Mouse (Mus musculus): ENCODE measurements around the gene Nrip2. TPM values are rescaled to one million over a fixed set of nuclear protein-coding genes. Genes with fewer than 3 reads are reported as not detected.
A peak's percentile ranks its signal among the peaks of the same experiment; 100 is the strongest.
"Not testable (repeated sequence)": the region's sequence is repeated elsewhere in the genome, so short reads cannot be mapped to it uniquely, and the experiment has no call there.

Nrip2 gene
- polyA plus RNA-seq, 1 experiment = 1.3 TPM

GRCm38 (mm10) chr6:128363007-128363825 is 35.9 kb upstream of the Nrip2 start:
- Histone ChIP-seq H3K4me1 (ENCODE audit: control insufficient read depth, insufficient read depth, low read length) (no peaks in the 10 kb centered on the region; the same call in none of the 2 replicates), H3K27ac (ENCODE audit: control insufficient read depth, insufficient read depth, low read depth, low read length, poor library complexity) (peak overlapping the region; percentile 97), H3K4me3 (replicated peaks; ENCODE audit: control insufficient read depth, low read depth, low read length) (peak overlapping the region; percentile 94)
- WGBS = 2% methylated on average over 46 of the region's 46 CpGs
- no peak for TF ChIP-seq CTCF (IDR thresholded peaks at IDR 0.05; ENCODE audit: control insufficient read depth, insufficient read depth, low read length)

GRCm38 (mm10) chr6:128364721-128365120 is 34.4 kb upstream of the Nrip2 start:
- no peaks in the 10 kb centered on the region; the same call in none of the 2 replicates for H3K4me1 ChIP-seq (ENCODE audit: control insufficient read depth, insufficient read depth, low read length)
- no peak overlapping the region for H3K27ac ChIP-seq (ENCODE audit: control insufficient read depth, insufficient read depth, low read depth, low read length, poor library complexity)
- no peak for TF ChIP-seq POLR2A (IDR thresholded peaks at IDR 0.05; ENCODE audit: borderline replicate concordance, control insufficient read depth, low read depth, low read length)
- no peak for TF ChIP-seq CTCF (IDR thresholded peaks at IDR 0.05; ENCODE audit: control insufficient read depth, insufficient read depth, low read length)
- WGBS = 73% methylated on average over 6 of the region's 6 CpGs
- no peak overlapping the region for H3K4me3 ChIP-seq (replicated peaks; ENCODE audit: control insufficient read depth, low read depth, low read length)

- Histone ChIP-seq H3K4me3 (replicated peaks; ENCODE audit: control insufficient read depth, low read depth, low read length) (no peak overlapping the region), H3K4me1 (ENCODE audit: control insufficient read depth, insufficient read depth, low read length) (no peaks in the 10 kb centered on the region; the same call in none of the 2 replicates), H3K27ac (ENCODE audit: control insufficient read depth, insufficient read depth, low read depth, low read length, poor library complexity) (no peak overlapping the region)
- 87% methylated on average over 5 of the region's 5 CpGs for WGBS
- TF ChIP-seq POLR2A (IDR thresholded peaks at IDR 0.05; ENCODE audit: borderline replicate concordance, control insufficient read depth, low read depth, low read length) (no peak), CTCF (IDR thresholded peaks at IDR 0.05; ENCODE audit: control insufficient read depth, insufficient read depth, low read length) (no peak)
These were observed 32.6 kb upstream of the Nrip2 start for GRCm38 (mm10) chr6:128366466-128366865.

GRCm38 (mm10) chr6:128370040-128370439 is 29.1 kb upstream of the Nrip2 start:
- Histone ChIP-seq H3K4me1 (ENCODE audit: control insufficient read depth, insufficient read depth, low read length) (no peaks in the 10 kb centered on the region; the same call in 1 of the 2 replicates), H3K27ac (ENCODE audit: control insufficient read depth, insufficient read depth, low read depth, low read length, poor library complexity) (no peak overlapping the region), H3K4me3 (replicated peaks; ENCODE audit: control insufficient read depth, low read depth, low read length) (no peak overlapping the region)
- WGBS = 93% methylated on average over 5 of the region's 5 CpGs
- TF ChIP-seq CTCF (IDR thresholded peaks at IDR 0.05; ENCODE audit: control insufficient read depth, insufficient read depth, low read length) (no peak), POLR2A (IDR thresholded peaks at IDR 0.05; ENCODE audit: borderline replicate concordance, control insufficient read depth, low read depth, low read length) (no peak)

GRCm38 (mm10) chr6:128375192-128375591 is 23.9 kb upstream of the Nrip2 start, which contains the start of the genes Tex52 and Gm44596:
TSS of gene Tex52 (plus strand) at chr6:128375456.
TSS of gene Gm44596 (plus strand) at chr6:128375503.
- peaks cover 7% of the 10 kb centered on the region for H3K4me1 ChIP-seq (ENCODE audit: control insufficient read depth, insufficient read depth, low read length)
- TF ChIP-seq POLR2A (IDR thresholded peaks at IDR 0.05; ENCODE audit: borderline replicate concordance, control insufficient read depth, low read depth, low read length) (no peak), CTCF (IDR thresholded peaks at IDR 0.05; ENCODE audit: control insufficient read depth, insufficient read depth, low read length) (no peak)
- WGBS = 82% methylated on average over 6 of the region's 6 CpGs
- no peak within 1 kb of the TSS for H3K27ac ChIP-seq (ENCODE audit: control insufficient read depth, insufficient read depth, low read depth, low read length, poor library complexity)
- H3K4me3 ChIP-seq (replicated peaks; ENCODE audit: control insufficient read depth, low read depth, low read length) = no peak within 1 kb of the TSS

- peaks cover 8% of the 10 kb centered on the region for H3K4me1 ChIP-seq (ENCODE audit: control insufficient read depth, insufficient read depth, low read length)
- no peak overlapping the region for H3K4me3 ChIP-seq (replicated peaks; ENCODE audit: control insufficient read depth, low read depth, low read length)
- 87% methylated on average over 17 of the region's 17 CpGs for WGBS
- H3K27ac ChIP-seq (ENCODE audit: control insufficient read depth, insufficient read depth, low read depth, low read length, poor library complexity) = no peak overlapping the region
- TF ChIP-seq CTCF (IDR thresholded peaks at IDR 0.05; ENCODE audit: control insufficient read depth, insufficient read depth, low read length) = no peak
- no peak for TF ChIP-seq POLR2A (IDR thresholded peaks at IDR 0.05; ENCODE audit: borderline replicate concordance, control insufficient read depth, low read depth, low read length)
These were observed 22.6 kb upstream of the Nrip2 start for GRCm38 (mm10) chr6:128376371-128377085.

- no peak for TF ChIP-seq CTCF (IDR thresholded peaks at IDR 0.05; ENCODE audit: control insufficient read depth, insufficient read depth, low read length)
- TF ChIP-seq POLR2A (IDR thresholded peaks at IDR 0.05; ENCODE audit: borderline replicate concordance, control insufficient read depth, low read depth, low read length) = no peak
- 48% methylated on average over 16 of the region's 16 CpGs for WGBS
- Histone ChIP-seq H3K27ac (ENCODE audit: control insufficient read depth, insufficient read depth, low read depth, low read length, poor library complexity) (no peak overlapping the region), H3K4me3 (replicated peaks; ENCODE audit: control insufficient read depth, low read depth, low read length) (no peak overlapping the region), H3K4me1 (ENCODE audit: control insufficient read depth, insufficient read depth, low read length) (peaks cover 12% of the 10 kb centered on the region)
These were observed 19.5 kb upstream of the Nrip2 start for GRCm38 (mm10) chr6:128379636-128380035.

- 17% methylated on average over 1 of the region's 1 CpGs for WGBS
- H3K27ac ChIP-seq (ENCODE audit: control insufficient read depth, insufficient read depth, low read depth, low read length, poor library complexity); H3K4me3 ChIP-seq (replicated peaks; ENCODE audit: control insufficient read depth, low read depth, low read length): not testable (repeated sequence)
- peaks cover 12% of the 10 kb centered on the region for H3K4me1 ChIP-seq (ENCODE audit: control insufficient read depth, insufficient read depth, low read length)
These were observed 18.4 kb upstream of the Nrip2 start for GRCm38 (mm10) chr6:128380594-128381167.
